In the genomic region with DNA sequence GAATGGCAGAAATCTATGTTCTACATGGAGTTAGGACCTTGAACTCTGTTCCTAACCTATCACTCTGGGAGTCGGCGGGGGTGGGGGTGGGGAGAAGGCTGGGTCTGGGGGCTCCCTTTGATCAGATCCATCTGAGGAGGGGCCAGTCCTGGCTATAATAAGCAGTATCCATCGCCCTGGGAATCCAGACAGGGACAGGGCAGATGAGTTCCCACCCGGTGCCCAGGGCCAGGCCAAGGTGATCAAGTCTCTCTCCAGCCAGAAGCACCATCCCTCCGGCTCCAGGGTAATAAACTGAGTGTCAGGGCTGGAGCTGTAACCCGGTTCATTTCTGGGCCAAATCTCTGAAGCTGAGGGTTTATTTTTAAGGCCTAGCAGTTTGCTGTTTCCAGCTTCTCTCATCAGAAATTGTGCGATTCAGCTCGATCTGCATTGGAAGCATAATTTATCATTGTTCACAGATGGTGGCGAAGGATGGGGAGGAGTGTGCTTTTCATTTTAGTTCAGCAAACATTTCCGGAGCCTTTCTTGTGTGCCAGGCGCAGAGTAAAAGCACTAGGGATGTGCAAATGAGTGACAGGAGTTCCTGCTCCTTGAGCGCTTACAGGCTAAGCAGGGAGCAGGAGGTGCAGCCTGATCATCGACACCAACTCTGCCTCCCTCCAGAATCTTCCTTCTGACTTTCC, we compare ENCODE assay signal across 10 mouse cellular contexts. TPM values are rescaled to one million over a fixed set of nuclear protein-coding genes. Genes with fewer than 3 reads are reported as not detected.
DNase-seq lines count a peak whose midpoint lies in the region; ATAC-seq lines count a peak whose summit lies in the region.
"Had no signal": no experiment of that assay in that cellular context is flagged by ENCODE, and none has a peak within 500 bp of the region (broad histone marks: within the 10 kb centered on the region; RNA-seq: fewer than 3 reads in every experiment).

No protein-coding gene starts in this region.

- H3K27ac ChIP-seq in kidney, embryonic 16.5 days (ENCODE audit: low read length), result peak overlapping the region; percentile 89
- H3K27ac ChIP-seq in forebrain, embryonic 15.5 days (replicated peaks), result peak overlapping the region; percentile 80
- H3K27ac ChIP-seq: heart, embryonic 15.5 days had no signal

- WGBS in kidney, embryonic 16.5 days, result 44% methylated on average over 13 of the region's 13 CpGs
- 40% methylated on average over 13 of the region's 13 CpGs for WGBS in forebrain, embryonic 15.5 days

- H3K9me3 ChIP-seq in kidney, embryonic 16.5 days (ENCODE audit: low read length), result no peaks in the 10 kb centered on the region
- H3K9me3 ChIP-seq in forebrain, embryonic 15.5 days, result no peaks in the 10 kb centered on the region
- H3K9me3 ChIP-seq: heart, embryonic 15.5 days had no signal

- peaks cover 42% of the 10 kb centered on the region for H3K4me1 ChIP-seq in kidney, embryonic 16.5 days (ENCODE audit: insufficient read depth, low read length)
- peaks cover 22% of the 10 kb centered on the region for H3K4me1 ChIP-seq in forebrain, embryonic 15.5 days

- H3K27me3 ChIP-seq in kidney, embryonic 16.5 days (ENCODE audit: insufficient read depth, low read length), result no peaks in the 10 kb centered on the region
- no peaks in the 10 kb centered on the region for H3K27me3 ChIP-seq in forebrain, embryonic 15.5 days
- H3K27me3 ChIP-seq: heart, embryonic 15.5 days had no signal

- no peak overlapping the region for H3K4me3 ChIP-seq in kidney, embryonic 16.5 days (ENCODE audit: low read length)
- no peak overlapping the region for H3K4me3 ChIP-seq in forebrain, embryonic 15.5 days
- H3K4me3 ChIP-seq: heart, embryonic 15.5 days had no signal

- H3K4me2 ChIP-seq in kidney, embryonic 16.5 days (replicated peaks; ENCODE audit: low read depth, low read length), result no peak overlapping the region
- no peak overlapping the region for H3K4me2 ChIP-seq in forebrain, embryonic 15.5 days (replicated peaks)
- H3K4me2 ChIP-seq: heart, embryonic 15.5 days had no signal

- peak; percentile 8; the same call in 1 of the 2 replicates for ATAC-seq in kidney, embryonic 16.5 days (ENCODE audit: low FRiP score, low TSS enrichment)
- ATAC-seq in forebrain, embryonic 15.5 days (replicated peaks), result peak; percentile 51
- ATAC-seq in erythroblast, adult 5-6 weeks (replicated peaks; ENCODE audit: low FRiP score, poor library complexity, severe bottlenecking), result no peak
- ATAC-seq: CD4-positive, CD25-positive, alpha-beta regulatory T cell, adult 4 months had no signal

- DNase-seq in kidney, adult 9 months, result no peak
- peak; percentile 22 to 41 for DNase-seq in layer of hippocampus, postnatal 10 days (ENCODE audit: low spot score in 2 of 2)
- peak; percentile 14 for DNase-seq in right cerebral cortex, postnatal 14 days
- no peak for DNase-seq in ovary, postnatal 14 days (ENCODE audit: low spot score)
- DNase-seq in thymus, adult 18-20 months, result no peak

- no peak overlapping the region for H3K9ac ChIP-seq in kidney, embryonic 16.5 days (replicated peaks; ENCODE audit: low read length)
- H3K9ac ChIP-seq in forebrain, embryonic 15.5 days (replicated peaks), result no peak overlapping the region
- H3K9ac ChIP-seq: heart, embryonic 15.5 days had no signal

- H3K36me3 ChIP-seq in kidney, embryonic 16.5 days (ENCODE audit: insufficient read depth, low read length), result no peaks in the 10 kb centered on the region
- no peaks in the 10 kb centered on the region for H3K36me3 ChIP-seq in forebrain, embryonic 15.5 days
- H3K36me3 ChIP-seq: heart, embryonic 15.5 days had no signal

RNA-seq across cellular contexts. Expression of a gene that starts 39.2 kb away (rescaled TPM):
- 151 and 156 TPM in 2 replicates for polyA plus RNA-seq in kidney, embryonic 16.5 days (2015; fragmentation: Nextera tagmentation; extraction: Ambion mirVana)
- polyA plus RNA-seq in forebrain, embryonic 15.5 days (2015; fragmentation: Nextera tagmentation; extraction: Ambion mirVana), result 147 and 153 TPM in 2 replicates
- 100 to 1,000 TPM; 134 to 137 TPM for total RNA-seq in layer of hippocampus, postnatal 10 days (2021)
- 10.4 and 30.9 TPM in 2 replicates for total RNA-seq in erythroblast, adult 5-6 weeks (2015; ENCODE audit: low replicate concordance)
- 23.3 and 53.0 TPM in 2 replicates for total RNA-seq in erythroblast, adult 5-6 weeks (2017; ENCODE audit: low replicate concordance)

RNA-seq across cellular contexts. Expression of a gene that starts 59.1 kb away (rescaled TPM):
- 12.9 and 14.7 TPM in 2 replicates for polyA plus RNA-seq in kidney, embryonic 16.5 days (2015; fragmentation: Nextera tagmentation; extraction: Ambion mirVana)
- 11.3 and 11.8 TPM in 2 replicates for polyA plus RNA-seq in forebrain, embryonic 15.5 days (2015; fragmentation: Nextera tagmentation; extraction: Ambion mirVana)
- 10 to 100 TPM; 29.7 to 33.6 TPM for total RNA-seq in layer of hippocampus, postnatal 10 days (2021)
- 1.3 TPM in 2 replicates for total RNA-seq in erythroblast, adult 5-6 weeks (2015; ENCODE audit: low replicate concordance)
- total RNA-seq in erythroblast, adult 5-6 weeks (2017; ENCODE audit: low replicate concordance), result 3.8 and 4.2 TPM in 2 replicates

Comparison
In these comparisons a context has a peak if more than half of its experiments do, and no peak if none do; other contexts are left out.
1. DNase-seq: peak in layer of hippocampus, postnatal 10 days (2 of 2) and right cerebral cortex, postnatal 14 days (single experiment); none in kidney, adult 9 months (single experiment), ovary, postnatal 14 days (single experiment) and thymus, adult 18-20 months (0 of 2).
2. RNA of a gene that starts 59.1 kb away (total RNA-seq): 29.7 to 33.6 TPM in layer of hippocampus, postnatal 10 days; 1.3 to 4.2 TPM in erythroblast, adult 5-6 weeks; every median in the first group is over 4 times any median in the second.